Mouse (Mus musculus) testis, adult 2 months (tissue): ENCODE results near the gene Slc2a2.

Source experiments
- CTCF ChIP-seq: fragments of 200-500 bp; IDR thresholded peaks from 2 replicates; pipeline ENCODE4 v1.5.1; 2012; ENCODE audit warnings: low read depth, mild to moderate bottlenecking, inconsistent platforms, low read length, moderate library complexity; ENCODE audit not compliant: control insufficient read depth, insufficient read depth, insufficient replicate concordance
- POLR2A ChIP-seq: fragments of 200-500 bp; IDR thresholded peaks from 2 replicates; pipeline ENCODE4 v1.6.1; 2012; ENCODE audit warnings: low read depth, mild to moderate bottlenecking, inconsistent platforms, low read length, moderate library complexity; ENCODE audit not compliant: control insufficient read depth

- TF ChIP-seq CTCF (no peak), POLR2A (no peak)
These were observed at the start of gene Slc2a2 for GRCm38 (mm10) chr3:28697797-28698196.
